Mouse (Mus musculus) limb, embryonic 11.5 days (tissue): Measurements from ENCODE around the gene Fbxo42. TPM values are rescaled to one million over a fixed set of nuclear protein-coding genes. Genes with fewer than 3 reads are reported as not detected.

ENCODE experiments used
- ATAC-seq: fragments of 200-750 bp; cut with Nextera tagmentation; 2 replicates; pipeline ENCODE4 v1.8.0; 2017; ENCODE audit warnings: low read depth; ENCODE audit not compliant: insufficient number of reproducible peaks, low FRiP score, low TSS enrichment
- DNase-seq: peaks from one replicate; pipeline ENCODE4 v3.0.0-alpha.2; 2015; ENCODE audit warnings: low spot score
- H3K27ac ChIP-seq: fragments of 300-500 bp; sonication (generic); replicated peaks from 2 replicates; pipeline ENCODE4 v1.5.1; 2014; ENCODE audit warnings: low read depth, mild to moderate bottlenecking, low read length
- H3K27me3 ChIP-seq: fragments of 300-500 bp; sonication (generic); 2 replicates; pipeline ENCODE4 v1.6.1; 2014; ENCODE audit warnings: mild to moderate bottlenecking, low read length, mixed read lengths; ENCODE audit not compliant: control insufficient read depth, insufficient read depth
- H3K36me3 ChIP-seq: fragments of 300-500 bp; sonication (generic); 2 replicates; pipeline ENCODE4 v1.6.1; 2014; ENCODE audit warnings: mild to moderate bottlenecking, low read length, moderate library complexity, mixed read lengths; ENCODE audit not compliant: control insufficient read depth, insufficient read depth
- H3K4me1 ChIP-seq: fragments of 300-500 bp; sonication (generic); 2 replicates; pipeline ENCODE4 v1.6.1; 2014; ENCODE audit warnings: low read length, mixed read lengths; ENCODE audit not compliant: control insufficient read depth, insufficient read depth
- H3K4me2 ChIP-seq: fragments of 300-500 bp; sonication (generic); 2 replicates; pipeline ENCODE4 v1.6.1; 2014; ENCODE audit warnings: low read depth, mild to moderate bottlenecking, moderate library complexity; ENCODE audit not compliant: severe bottlenecking
- H3K4me3 ChIP-seq: fragments of 300-500 bp; sonication (generic); 2 replicates; pipeline ENCODE4 v1.5.1; 2014; ENCODE audit warnings: low read depth, low read length
- H3K9ac ChIP-seq: fragments of 300-500 bp; sonication (generic); 2 replicates; pipeline ENCODE4 v1.6.1; 2014; ENCODE audit warnings: mild to moderate bottlenecking, low read length
- H3K9me3 ChIP-seq: fragments of 300-500 bp; sonication (generic); 2 replicates; pipeline ENCODE4 v1.6.1; 2016; ENCODE audit warnings: low read length; ENCODE audit not compliant: control insufficient read depth
- WGBS: fragments of 180-500 bp; shearing (Covaris S2); extraction: QIAGEN DNeasy Blood & Tissue Kit; methylation state at CpG from one replicate; pipeline ENCODE4 v1.1.7; 2014; 5-methylcytosine and 5-hydroxymethylcytosine counted together
- polyA plus RNA-seq: library from polyadenylated mRNA; unstranded; fragments of >200 nt; fragmentation: Nextera tagmentation; extraction: Ambion mirVana; gene quantifications from 2 replicates; pipeline ENCODE4 v1.2.1, GENCODE M21; 2014

Gene Fbxo42
- polyA plus RNA-seq, 1 experiment from 2014 or later, result 30.4 TPM

DNA sequence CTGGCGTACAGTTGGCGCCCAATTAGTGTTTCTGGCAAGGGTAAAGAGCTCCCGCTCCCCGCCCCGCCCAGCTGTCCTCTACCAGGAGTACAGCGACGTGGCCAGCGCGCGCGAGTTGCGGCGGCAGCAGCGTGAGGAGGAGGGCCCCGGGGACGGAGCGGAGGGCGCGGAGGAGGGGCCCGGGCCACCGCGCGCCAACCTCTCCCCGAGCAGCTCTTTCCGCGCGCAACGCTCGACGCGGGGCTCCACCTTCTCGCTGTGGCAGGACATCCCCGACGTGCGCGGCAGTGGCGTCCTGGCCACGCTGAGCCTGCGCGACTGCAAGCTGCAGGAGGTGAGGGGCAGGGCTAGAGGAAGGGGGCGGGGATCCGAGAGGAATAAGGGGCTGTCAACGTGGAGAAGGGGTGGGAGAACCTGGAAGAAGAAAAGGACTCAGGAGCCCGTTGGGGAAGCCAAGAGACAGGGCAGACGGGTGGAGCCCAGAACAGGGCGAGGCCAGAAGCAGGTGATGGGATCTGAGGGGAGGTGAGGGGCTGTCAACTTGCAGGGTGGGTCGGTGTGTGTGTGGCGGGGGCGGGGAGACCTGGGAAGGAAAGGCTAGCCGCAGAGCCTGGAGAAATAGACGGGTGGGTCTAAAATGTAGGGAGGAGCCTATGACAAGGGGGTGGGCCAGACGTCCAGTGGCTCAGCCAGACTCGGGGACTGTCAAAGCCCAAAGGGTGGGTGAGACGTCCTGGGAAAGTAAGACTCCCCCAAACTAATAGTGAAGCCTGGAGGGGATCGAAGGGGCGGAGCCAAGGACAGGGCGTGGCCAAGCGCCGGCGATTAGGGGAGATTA is 100.3 kb downstream of the Fbxo42 start:
- WGBS, result under 1% methylated on average over 52 of the region's 60 CpGs
- peak overlapping the region; percentile 38 for H3K4me3 ChIP-seq
- H3K36me3 ChIP-seq, result no peaks in the 10 kb centered on the region
- peaks cover 23% of the 10 kb centered on the region for H3K4me1 ChIP-seq
- DNase-seq, result peak; percentile 53
- H3K9me3 ChIP-seq, result no peaks in the 10 kb centered on the region
- peak overlapping the region; percentile 51 for H3K4me2 ChIP-seq
- peak; percentile 52 for ATAC-seq
- no peak overlapping the region for H3K27ac ChIP-seq
- no peak overlapping the region for H3K9ac ChIP-seq
- peaks cover 66% of the 10 kb centered on the region for H3K27me3 ChIP-seq

- H3K9me3 ChIP-seq, result no peaks in the 10 kb centered on the region
- H3K4me2 ChIP-seq, result no peak overlapping the region
- 10% methylated on average over 11 of the region's 11 CpGs for WGBS
- H3K27ac ChIP-seq, result no peak overlapping the region
- ATAC-seq (no peak), DNase-seq (no peak)
- no peaks in the 10 kb centered on the region for H3K36me3 ChIP-seq
- peaks cover 61% of the 10 kb centered on the region for H3K27me3 ChIP-seq
- peaks cover 23% of the 10 kb centered on the region for H3K4me1 ChIP-seq
- H3K9ac ChIP-seq, result no peak overlapping the region
- no peak overlapping the region for H3K4me3 ChIP-seq
Measured at GRCm38 (mm10) chr4:141248614-141248978, 100.9 kb downstream of the Fbxo42 start.

DNA sequence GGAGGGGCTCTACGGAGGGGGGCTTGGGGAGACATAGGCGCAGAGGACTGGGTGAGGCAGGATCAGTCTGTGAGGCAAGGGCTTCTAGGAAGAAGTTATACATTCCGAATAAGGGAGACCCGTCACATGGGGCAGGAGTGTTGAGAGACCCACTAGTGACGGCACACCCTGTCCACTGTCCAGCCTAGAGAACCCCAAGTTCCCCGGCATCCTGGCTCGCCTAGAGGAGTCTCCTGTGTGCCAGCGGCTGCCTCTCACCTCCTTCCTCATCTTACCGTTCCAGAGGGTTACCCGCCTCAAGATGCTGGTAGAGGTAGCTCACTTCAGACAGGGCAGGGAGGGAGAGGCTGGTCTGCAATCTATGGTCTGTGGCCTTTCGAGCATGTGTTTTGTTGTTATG is 101.7 kb downstream of the Fbxo42 start:
- Histone ChIP-seq H3K9me3 (no peaks in the 10 kb centered on the region), H3K4me2 (no peak overlapping the region), H3K36me3 (no peaks in the 10 kb centered on the region), H3K4me1 (peaks cover 23% of the 10 kb centered on the region), H3K9ac (no peak overlapping the region), H3K27ac (no peak overlapping the region), H3K4me3 (no peak overlapping the region), H3K27me3 (peaks cover 56% of the 10 kb centered on the region)
- ATAC-seq (no peak), DNase-seq (no peak)
- WGBS, result 66% methylated on average over 11 of the region's 11 CpGs

DNA sequence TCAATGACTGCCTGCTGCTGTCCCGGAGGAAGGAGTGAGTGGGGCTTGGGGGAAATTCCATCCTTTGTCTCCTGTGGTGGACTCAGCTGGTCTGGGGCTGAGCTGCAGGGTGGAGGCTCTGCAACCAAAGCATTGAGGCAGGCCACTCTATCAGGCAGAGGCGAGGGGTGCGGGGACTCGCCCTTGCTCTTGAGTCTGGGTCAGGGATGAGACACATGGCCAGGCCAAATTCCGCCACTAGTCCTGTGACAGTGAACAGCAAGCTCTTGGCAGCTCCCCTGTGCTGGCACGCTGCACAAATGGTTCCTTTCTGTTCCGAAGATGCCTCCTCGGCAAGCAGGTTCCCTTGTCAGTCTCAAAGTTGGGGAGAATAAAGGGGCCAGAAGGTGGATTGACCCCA is 103.4 kb downstream of the Fbxo42 start:
- peaks cover 21% of the 10 kb centered on the region for H3K4me1 ChIP-seq
- no peak overlapping the region for H3K4me3 ChIP-seq
- no peak overlapping the region for H3K27ac ChIP-seq
- 81% methylated on average over 8 of the region's 8 CpGs for WGBS
- no peak overlapping the region for H3K9ac ChIP-seq
- no peak overlapping the region for H3K4me2 ChIP-seq
- peaks cover 40% of the 10 kb centered on the region for H3K27me3 ChIP-seq
- no peaks in the 10 kb centered on the region for H3K9me3 ChIP-seq
- no peak for ATAC-seq
- DNase-seq, result no peak
- no peaks in the 10 kb centered on the region for H3K36me3 ChIP-seq

DNA sequence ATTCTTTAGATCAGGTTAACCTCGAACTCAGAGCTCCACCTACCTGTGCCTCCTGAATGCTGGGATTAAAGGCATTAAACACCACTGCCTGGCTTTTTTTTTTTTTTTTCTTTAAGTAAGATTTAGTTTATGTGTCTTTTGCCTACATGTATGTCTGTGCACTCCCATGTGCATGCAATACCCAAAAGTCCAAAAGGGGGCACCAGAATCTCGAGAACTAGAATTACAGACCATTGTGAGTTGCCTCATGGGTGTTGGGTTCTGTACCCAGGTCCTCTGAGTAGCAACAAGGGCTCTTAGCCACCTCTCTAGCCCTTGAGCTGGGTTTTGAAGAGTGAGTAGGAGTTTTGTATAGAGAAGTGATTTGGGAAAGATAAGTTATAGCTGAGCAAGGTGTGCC is 104.9 kb downstream of the Fbxo42 start:
- Histone ChIP-seq H3K9ac (no peak overlapping the region), H3K27me3 (peaks cover 24% of the 10 kb centered on the region), H3K4me1 (peaks cover 10% of the 10 kb centered on the region; the same call in 1 of the 2 replicates), H3K9me3 (no peaks in the 10 kb centered on the region), H3K4me3 (no peak overlapping the region), H3K27ac (no peak overlapping the region), H3K4me2 (no peak overlapping the region), H3K36me3 (no peaks in the 10 kb centered on the region)
- DNase-seq, result no peak
- ATAC-seq, result no peak
- 73% methylated on average over 2 of the region's 2 CpGs for WGBS

Other genes with a start within 250 kb of the Fbxo42 start
- gene Padi2, start 241.6 kb upstream of the Fbxo42 start, polyA plus RNA-seq, result 0.17 and 0.35 TPM in 2 replicates
- 403 and 421 TPM in 2 replicates for gene Sdhb, start 186.7 kb upstream of the Fbxo42 start, polyA plus RNA-seq
- 27.8 and 28.7 TPM in 2 replicates for gene Atp13a2, start 161.0 kb upstream of the Fbxo42 start, polyA plus RNA-seq
- gene Mfap2, start 137.5 kb upstream of the Fbxo42 start, polyA plus RNA-seq, result 485 and 517 TPM in 2 replicates
- 8.7 and 9.0 TPM in 2 replicates for gene Crocc, start 87.4 kb upstream of the Fbxo42 start, polyA plus RNA-seq
- gene Necap2, start 69.6 kb upstream of the Fbxo42 start, polyA plus RNA-seq, result 65.0 and 71.0 TPM in 2 replicates
- gene Spata21, start 59.6 kb upstream of the Fbxo42 start, polyA plus RNA-seq, result 0.32 TPM in 1 of 2 replicates, not detected in the other
- gene Szrd1, start 8.1 kb upstream of the Fbxo42 start, polyA plus RNA-seq, result 30.5 and 39.1 TPM in 2 replicates
- 5.3 and 8.7 TPM in 2 replicates for gene Rsg1, start 66.0 kb downstream of the Fbxo42 start, polyA plus RNA-seq
- gene Arhgef19, start 91.6 kb downstream of the Fbxo42 start, polyA plus RNA-seq, result 4.6 and 5.2 TPM in 2 replicates
- gene Epha2, start 153.3 kb downstream of the Fbxo42 start, polyA plus RNA-seq, result 2.2 and 2.4 TPM in 2 replicates
- 0.34 and 0.57 TPM in 2 replicates for gene Fam131c, start 220.3 kb downstream of the Fbxo42 start, polyA plus RNA-seq